21 mouse cellular contexts compared by ENCODE assay signal in the genomic region with DNA sequence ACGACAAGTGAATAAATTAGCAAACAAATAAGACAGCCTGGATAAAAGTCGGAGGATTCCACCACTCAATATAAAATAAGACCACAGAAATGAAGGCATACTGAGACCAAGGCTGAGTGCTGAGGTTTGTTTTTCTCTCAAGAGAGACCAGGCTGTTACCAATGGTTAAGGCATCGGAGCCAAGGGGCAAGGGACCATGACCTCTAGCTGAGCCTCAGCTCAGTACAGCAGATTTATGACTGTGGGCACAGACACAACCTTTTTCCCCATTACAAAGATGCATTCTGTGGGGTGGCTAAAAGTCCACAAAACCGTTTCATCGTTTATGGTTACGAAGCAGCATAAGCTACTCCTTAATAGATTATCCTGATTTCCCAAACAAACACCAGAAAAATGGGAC. TPM values are rescaled to one million over a fixed set of nuclear protein-coding genes. Genes with fewer than 3 reads are reported as not detected.
A peak's percentile ranks its signal among the peaks of the same experiment; 100 is the strongest.
DNase-seq lines count a peak whose midpoint lies in the region; ATAC-seq lines count a peak whose summit lies in the region.
"Had no signal": no experiment of that assay in that cellular context is flagged by ENCODE, and none has a peak within 500 bp of the region (broad histone marks: within the 10 kb centered on the region; RNA-seq: fewer than 3 reads in every experiment).

No protein-coding gene starts in this region.

- no peak for DNase-seq in limb, embryonic 10.5 days (ENCODE audit: low spot score)
- DNase-seq in adipocyte (ENCODE audit: low spot score) = peak; percentile 14
- peak; percentile 31 for DNase-seq in adrenal gland, postnatal 10 days
- no peak for DNase-seq in retina, embryonic 14.5 days (ENCODE audit: low spot score)
- DNase-seq: cerebellum, adult 11 months; gastrocnemius, postnatal 25 days; right cerebral cortex, adult 18-20 months had no signal

- H3K4me2 ChIP-seq in forebrain, embryonic 15.5 days (replicated peaks) = no peak overlapping the region
- no peak overlapping the region for H3K4me2 ChIP-seq in forebrain, embryonic 13.5 days
- H3K4me2 ChIP-seq in limb, embryonic 13.5 days (replicated peaks) = peak overlapping the region; percentile 59; the same call in 1 of the 2 replicates

- peaks cover 37% of the 10 kb centered on the region for H3K4me1 ChIP-seq in forebrain, embryonic 15.5 days
- H3K4me1 ChIP-seq in forebrain, embryonic 13.5 days = peaks cover 21% of the 10 kb centered on the region
- peaks cover 31% of the 10 kb centered on the region for H3K4me1 ChIP-seq in limb, embryonic 13.5 days
- peaks cover 41% of the 10 kb centered on the region for H3K4me1 ChIP-seq in limb, embryonic 10.5 days

- H3K9me3 ChIP-seq in forebrain, embryonic 15.5 days = no peaks in the 10 kb centered on the region
- H3K9me3 ChIP-seq in forebrain, embryonic 13.5 days (replicated peaks) = no peaks in the 10 kb centered on the region; the same call in 1 of the 2 replicates
- no peaks in the 10 kb centered on the region for H3K9me3 ChIP-seq in limb, embryonic 13.5 days
- no peaks in the 10 kb centered on the region for H3K9me3 ChIP-seq in limb, embryonic 10.5 days (replicated peaks)
- H3K9me3 ChIP-seq: forebrain, embryonic 12.5 days; G1E; kidney, embryonic 15.5 days; midbrain, embryonic 12.5 days had no signal

- H3K27ac ChIP-seq in forebrain, embryonic 15.5 days (replicated peaks) = peak overlapping the region; percentile 84; the same call in 1 of the 2 replicates
- no peak overlapping the region for H3K27ac ChIP-seq in forebrain, embryonic 13.5 days
- peak overlapping the region; percentile 15; the same call in 1 of the 2 replicates for H3K27ac ChIP-seq in limb, embryonic 13.5 days
- H3K27ac ChIP-seq in limb, embryonic 10.5 days = no peak overlapping the region
- H3K27ac ChIP-seq: forebrain, embryonic 12.5 days; kidney, embryonic 15.5 days; stomach, postnatal 0 days had no signal

- no peak overlapping the region for H3K4me3 ChIP-seq in forebrain, embryonic 15.5 days
- no peak overlapping the region for H3K4me3 ChIP-seq in forebrain, embryonic 13.5 days
- no peak overlapping the region for H3K4me3 ChIP-seq in limb, embryonic 13.5 days
- H3K4me3 ChIP-seq in limb, embryonic 10.5 days = no peak overlapping the region
- H3K4me3 ChIP-seq: forebrain, embryonic 12.5 days; midbrain, embryonic 12.5 days had no signal

- WGBS in forebrain, embryonic 15.5 days = 72% methylated on average over 6 of the region's 6 CpGs
- 78% methylated on average over 6 of the region's 6 CpGs for WGBS in forebrain, embryonic 13.5 days
- WGBS in limb, embryonic 13.5 days = 62% methylated on average over 6 of the region's 6 CpGs
- WGBS in limb, embryonic 10.5 days = 63% methylated on average over 6 of the region's 6 CpGs

- H3K27me3 ChIP-seq in forebrain, embryonic 15.5 days = 0 out of 2 replicates have a peak, but pooled peaks cover 3% of the 10 kb centered on the region
- H3K27me3 ChIP-seq in forebrain, embryonic 13.5 days = peaks cover 20% of the 10 kb centered on the region
- H3K27me3 ChIP-seq in limb, embryonic 13.5 days = no peaks in the 10 kb centered on the region; the same call in 1 of the 2 replicates
- 0 out of 2 replicates have a peak, but pooled peaks cover 7% of the 10 kb centered on the region for H3K27me3 ChIP-seq in limb, embryonic 10.5 days (ENCODE audit: low read depth, poor library complexity, severe bottlenecking)

- ATAC-seq in forebrain, embryonic 15.5 days (replicated peaks) = no peak
- no peak for ATAC-seq in forebrain, embryonic 13.5 days
- ATAC-seq in limb, embryonic 13.5 days (ENCODE audit: low FRiP score, low read depth) = no peak
- ATAC-seq: intestine, embryonic 16.5 days; lung, postnatal 0 days had no signal

- H3K36me3 ChIP-seq in forebrain, embryonic 15.5 days = no peaks in the 10 kb centered on the region
- no peaks in the 10 kb centered on the region for H3K36me3 ChIP-seq in forebrain, embryonic 13.5 days (ENCODE audit: poor library complexity, severe bottlenecking)
- H3K36me3 ChIP-seq in limb, embryonic 13.5 days = no peaks in the 10 kb centered on the region
- H3K36me3 ChIP-seq in limb, embryonic 10.5 days = no peaks in the 10 kb centered on the region
- H3K36me3 ChIP-seq: forebrain, embryonic 12.5 days; G1E; kidney, embryonic 15.5 days; midbrain, embryonic 12.5 days had no signal

- no peak overlapping the region for H3K9ac ChIP-seq in forebrain, embryonic 15.5 days (replicated peaks)
- no peak overlapping the region for H3K9ac ChIP-seq in forebrain, embryonic 13.5 days
- H3K9ac ChIP-seq in limb, embryonic 13.5 days = no peak overlapping the region
- H3K9ac ChIP-seq: forebrain, embryonic 12.5 days; kidney, embryonic 15.5 days; midbrain, embryonic 12.5 days had no signal

RNA-seq across cellular contexts. Expression of a gene that starts 11.9 kb away (rescaled TPM):
- 0.15 and 0.32 TPM in 2 replicates for polyA plus RNA-seq in forebrain, embryonic 15.5 days (2015; fragmentation: Nextera tagmentation; extraction: Ambion mirVana)
- not detected in 2 replicates for polyA plus RNA-seq in forebrain, embryonic 13.5 days (2015; fragmentation: Nextera tagmentation; extraction: Ambion mirVana)
- not detected in 2 replicates for polyA plus RNA-seq in limb, embryonic 13.5 days (2015; fragmentation: Nextera tagmentation; extraction: Ambion mirVana)
- polyA plus RNA-seq in limb, embryonic 10.5 days (2016; fragmentation: Nextera tagmentation; extraction: Ambion mirVana) = not detected in 2 replicates
- total RNA-seq in adrenal gland, postnatal 10 days (2021) = 1 to 10 TPM; 4.7 to 5.4 TPM
- total RNA-seq: layer of hippocampus, postnatal 14 days; left cerebral cortex, postnatal 10 days had no signal
- polyA plus RNA-seq: forebrain, embryonic 12.5 days; G1E; hindbrain, embryonic 14.5 days; kidney, embryonic 15.5 days; limb, embryonic 14.5 days; midbrain, embryonic 12.5 days; stomach, postnatal 0 days had no signal

Comparison
In these comparisons a context has a peak if more than half of its experiments do, and no peak if none do; other contexts are left out.
1. H3K27ac ChIP-seq: peak in forebrain, embryonic 15.5 days (single experiment) and limb, embryonic 13.5 days (single experiment); none in forebrain, embryonic 13.5 days (single experiment) and limb, embryonic 10.5 days (single experiment).
2. DNase-seq: peak in adipocyte (single experiment) and adrenal gland, postnatal 10 days (single experiment); none in limb, embryonic 10.5 days (single experiment) and retina, embryonic 14.5 days (single experiment).